Mouse (Mus musculus): Measurements from ENCODE around the gene Ces2h. TPM values are rescaled to one million over a fixed set of nuclear protein-coding genes. Genes with fewer than 3 reads are reported as not detected.
"Not testable (repeated sequence)": the region's sequence is repeated elsewhere in the genome, so short reads cannot be mapped to it uniquely, and the experiment has no call there.

Ces2h gene
- polyA plus RNA-seq, 1 experiment from 2014 or later: not detected

- H3K4me1 ChIP-seq (ENCODE audit: control insufficient read depth, insufficient read depth, low read length): no peaks in the 10 kb centered on the region
- DNase-seq (ENCODE audit: low spot score) (no peak), ATAC-seq (no peak)
- H3K4me2 ChIP-seq (ENCODE audit: low read length): no peak overlapping the region
- no peaks in the 10 kb centered on the region for H3K36me3 ChIP-seq (ENCODE audit: control insufficient read depth, insufficient read depth, low read length)
- no peaks in the 10 kb centered on the region for H3K9me3 ChIP-seq (replicated peaks; ENCODE audit: control insufficient read depth, low read length)
- H3K9ac ChIP-seq (ENCODE audit: low read length): no peak overlapping the region
- H3K27me3 ChIP-seq (replicated peaks; ENCODE audit: control insufficient read depth, insufficient read depth, low read length): no peaks in the 10 kb centered on the region
- no peak overlapping the region for H3K4me3 ChIP-seq (ENCODE audit: low read depth, low read length)
- no peak overlapping the region for H3K27ac ChIP-seq (ENCODE audit: low read depth, low read length)
Measured at GRCm38 (mm10) chr8:105060056-105060455, 59.4 kb downstream of the Ces2h start.

- H3K4me2 ChIP-seq (ENCODE audit: low read length): no peak overlapping the region
- H3K4me1 ChIP-seq (ENCODE audit: control insufficient read depth, insufficient read depth, low read length): no peaks in the 10 kb centered on the region
- peak; percentile 67 for DNase-seq (ENCODE audit: low spot score)
- WGBS: 0% methylated on average over 1 of the region's 1 CpGs
- 0 out of 2 replicates have a peak, but pooled peaks have one; percentile 40 for ATAC-seq
- no peak overlapping the region for H3K4me3 ChIP-seq (ENCODE audit: low read depth, low read length)
- no peaks in the 10 kb centered on the region for H3K36me3 ChIP-seq (ENCODE audit: control insufficient read depth, insufficient read depth, low read length)
- no peaks in the 10 kb centered on the region for H3K9me3 ChIP-seq (replicated peaks; ENCODE audit: control insufficient read depth, low read length)
- no peaks in the 10 kb centered on the region for H3K27me3 ChIP-seq (replicated peaks; ENCODE audit: control insufficient read depth, insufficient read depth, low read length)
- H3K27ac ChIP-seq (ENCODE audit: low read depth, low read length): no peak overlapping the region
- no peak overlapping the region for H3K9ac ChIP-seq (ENCODE audit: low read length)
Measured at GRCm38 (mm10) chr8:105066761-105067160, 66.1 kb downstream of the Ces2h start.

GRCm38 (mm10) chr8:105067905-105068304, 67.3 kb downstream of the Ces2h start:
- WGBS: 76% methylated on average over 7 of the region's 7 CpGs
- ATAC-seq; H3K36me3 ChIP-seq (ENCODE audit: control insufficient read depth, insufficient read depth, low read length); DNase-seq (ENCODE audit: low spot score); H3K4me3 ChIP-seq (ENCODE audit: low read depth, low read length); H3K4me2 ChIP-seq (ENCODE audit: low read length); H3K27ac ChIP-seq (ENCODE audit: low read depth, low read length); H3K4me1 ChIP-seq (ENCODE audit: control insufficient read depth, insufficient read depth, low read length); H3K9me3 ChIP-seq (replicated peaks; ENCODE audit: control insufficient read depth, low read length); H3K27me3 ChIP-seq (replicated peaks; ENCODE audit: control insufficient read depth, insufficient read depth, low read length); H3K9ac ChIP-seq (ENCODE audit: low read length): not testable (repeated sequence)

GRCm38 (mm10) chr8:105068971-105069370, 68.3 kb downstream of the Ces2h start:
- no peak overlapping the region for H3K9ac ChIP-seq (ENCODE audit: low read length)
- no peaks in the 10 kb centered on the region for H3K9me3 ChIP-seq (replicated peaks; ENCODE audit: control insufficient read depth, low read length)
- DNase-seq (ENCODE audit: low spot score) (no peak), ATAC-seq (no peak)
- H3K36me3 ChIP-seq (ENCODE audit: control insufficient read depth, insufficient read depth, low read length): no peaks in the 10 kb centered on the region
- H3K4me3 ChIP-seq (ENCODE audit: low read depth, low read length): no peak overlapping the region
- no peak overlapping the region for H3K4me2 ChIP-seq (ENCODE audit: low read length)
- H3K27me3 ChIP-seq (replicated peaks; ENCODE audit: control insufficient read depth, insufficient read depth, low read length): no peaks in the 10 kb centered on the region
- no peaks in the 10 kb centered on the region for H3K4me1 ChIP-seq (ENCODE audit: control insufficient read depth, insufficient read depth, low read length)
- no peak overlapping the region for H3K27ac ChIP-seq (ENCODE audit: low read depth, low read length)

Other genes with a start within 250 kb of the Ces2h start
- gene Ces2b, start 169.3 kb upstream of the Ces2h start, polyA plus RNA-seq (2014; fragmentation: Nextera tagmentation; extraction: Ambion mirVana): 0.20 and 0.32 TPM in 2 replicates
- not detected in 2 replicates for gene Ces2c, start 153.8 kb upstream of the Ces2h start, polyA plus RNA-seq (2014; fragmentation: Nextera tagmentation; extraction: Ambion mirVana)
- gene Ces2e, start 74.6 kb upstream of the Ces2h start, polyA plus RNA-seq (2014; fragmentation: Nextera tagmentation; extraction: Ambion mirVana): not detected in 2 replicates
- not detected in 2 replicates for gene Ces2f, start 53.5 kb upstream of the Ces2h start, polyA plus RNA-seq (2014; fragmentation: Nextera tagmentation; extraction: Ambion mirVana)
- gene Ces2g, start 39.1 kb upstream of the Ces2h start, polyA plus RNA-seq (2014; fragmentation: Nextera tagmentation; extraction: Ambion mirVana): 0.05 and 0.09 TPM in 2 replicates
- not detected in 2 replicates for gene Ces3a, start 47.7 kb downstream of the Ces2h start, polyA plus RNA-seq (2014; fragmentation: Nextera tagmentation; extraction: Ambion mirVana)
- gene Ces3b, start 82.9 kb downstream of the Ces2h start, polyA plus RNA-seq (2014; fragmentation: Nextera tagmentation; extraction: Ambion mirVana): not detected in 2 replicates
- 0.09 TPM in 1 of 2 replicates, not detected in the other for gene Ces4a, start 130.9 kb downstream of the Ces2h start, polyA plus RNA-seq (2014; fragmentation: Nextera tagmentation; extraction: Ambion mirVana)
- gene Cbfb, start 169.8 kb downstream of the Ces2h start, polyA plus RNA-seq (2014; fragmentation: Nextera tagmentation; extraction: Ambion mirVana): 34.5 and 39.5 TPM in 2 replicates
- 35.4 and 38.9 TPM in 2 replicates for gene D230025D16Rik, start 224.3 kb downstream of the Ces2h start, polyA plus RNA-seq (2014; fragmentation: Nextera tagmentation; extraction: Ambion mirVana)

All from forebrain, embryonic 14.5 days (tissue).